Mouse (Mus musculus) intestine, embryonic 14.5 days (tissue): ENCODE results near the gene Rundc3a. TPM values are rescaled to one million over a fixed set of nuclear protein-coding genes. Genes with fewer than 3 reads are reported as not detected.

ENCODE experiments used
- ATAC-seq: fragments of 200-750 bp; cut with Nextera tagmentation; replicated peaks from 2 replicates; pipeline ENCODE4 v1.8.0; 2017; ENCODE audit warnings: low read depth, moderate number of reproducible peaks, moderate TSS enrichment, moderate library complexity; ENCODE audit not compliant: low FRiP score, low TSS enrichment
- DNase-seq: peaks from one replicate; pipeline ENCODE4 v3.0.0-alpha.2; 2018; ENCODE audit warnings: low spot score
- H3K27ac ChIP-seq: fragments of 300-500 bp; sonication (generic); 2 replicates; pipeline ENCODE4 v1.5.1; 2014; ENCODE audit warnings: low read depth, mild to moderate bottlenecking, control low read depth
- H3K27me3 ChIP-seq: fragments of 300-500 bp; sonication (generic); replicated peaks from 2 replicates; pipeline ENCODE4 v1.6.1; 2014; ENCODE audit warnings: low read length, control low read depth; ENCODE audit not compliant: control insufficient read depth, insufficient read depth
- H3K36me3 ChIP-seq: fragments of 300-500 bp; sonication (generic); 2 replicates; pipeline ENCODE4 v1.6.1; 2014; ENCODE audit warnings: low read length, control low read depth; ENCODE audit not compliant: control insufficient read depth, insufficient read depth
- H3K4me1 ChIP-seq: fragments of 300-500 bp; sonication (generic); replicated peaks from 2 replicates; pipeline ENCODE4 v1.6.1; 2014; ENCODE audit warnings: low read length, control low read depth, mixed read lengths; ENCODE audit not compliant: control insufficient read depth, insufficient read depth
- H3K4me2 ChIP-seq: fragments of 300-500 bp; sonication (generic); 2 replicates; pipeline ENCODE4 v1.6.1; 2014; ENCODE audit warnings: low read length
- H3K4me3 ChIP-seq: fragments of 300-500 bp; sonication (generic); 2 replicates; pipeline ENCODE4 v1.5.1; 2014; ENCODE audit warnings: low read depth, low read length, control low read depth, mixed read lengths
- H3K9ac ChIP-seq: fragments of 300-500 bp; sonication (generic); 2 replicates; pipeline ENCODE4 v1.6.1; 2014; ENCODE audit warnings: mild to moderate bottlenecking, low read length
- H3K9me3 ChIP-seq: fragments of 300-500 bp; sonication (generic); 2 replicates; pipeline ENCODE4 v1.6.1; 2016; ENCODE audit warnings: low read length, control low read depth; ENCODE audit not compliant: control insufficient read depth
- WGBS: fragments of 180-500 bp; shearing (Covaris S2); extraction: QIAGEN DNeasy Blood & Tissue Kit; methylation state at CpG from one replicate; pipeline ENCODE4 v1.1.7; 2014; 5-methylcytosine and 5-hydroxymethylcytosine counted together
- microRNA-seq: library from miRNA; unstranded; fragments of <30 nt; microRNA quantifications from one replicate; pipeline ENCODE4, GENCODE M21; 2016
- polyA plus RNA-seq: library from polyadenylated mRNA; unstranded; fragments of >200 nt; fragmentation: Nextera tagmentation; extraction: Ambion mirVana; gene quantifications from 2 replicates; pipeline ENCODE4 v1.2.1, GENCODE M21; 2014

The Rundc3a gene
- polyA plus RNA-seq, 1 experiment from 2014 or later: 10.0 TPM

DNA sequence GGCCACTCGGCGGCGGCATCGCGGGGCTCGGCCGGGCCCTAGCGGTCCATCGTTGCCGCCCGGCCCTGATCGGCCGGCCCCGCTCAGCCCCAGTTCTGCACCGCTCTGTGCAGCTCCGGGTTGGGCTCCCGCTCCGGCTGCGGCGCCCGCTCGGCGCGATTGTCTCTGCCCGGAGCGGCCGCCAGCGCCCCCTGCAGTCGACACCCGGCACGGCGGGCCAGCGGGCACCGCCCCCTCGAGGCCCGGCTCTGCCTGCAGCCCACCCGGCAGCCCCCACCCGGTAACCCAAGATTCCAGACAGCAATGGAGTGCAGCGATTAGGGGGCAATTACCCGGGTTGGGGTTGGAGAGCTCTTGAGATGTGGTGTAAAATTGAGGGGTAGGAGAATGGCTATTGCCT lies 54.3 kb downstream of the Rundc3a start, which contains the start of gene Fam171a2:
Gene Fam171a2, minus strand, starts transcription at position 186 of the 400 bp plus-strand sequence.
- H3K9me3 ChIP-seq: no peaks in the 10 kb centered on the region
- H3K4me2 ChIP-seq: peak within 1 kb of the TSS; percentile 75
- ATAC-seq: peak; percentile 72; the same call in 1 of the 2 replicates
- peak within 1 kb of the TSS; percentile 86 for H3K4me3 ChIP-seq
- peaks cover 4% of the 10 kb centered on the region; the same call in 1 of the 2 replicates for H3K27me3 ChIP-seq
- WGBS: 0% methylated on average over 33 of the region's 40 CpGs
- peak within 1 kb of the TSS; percentile 94 for H3K9ac ChIP-seq
- H3K36me3 ChIP-seq: peaks cover 2% of the 10 kb centered on the region; the same call in 1 of the 2 replicates
- peak within 1 kb of the TSS; percentile 90 for H3K27ac ChIP-seq
- peak; percentile 95 for DNase-seq
- H3K4me1 ChIP-seq: peaks cover 37% of the 10 kb centered on the region

DNA sequence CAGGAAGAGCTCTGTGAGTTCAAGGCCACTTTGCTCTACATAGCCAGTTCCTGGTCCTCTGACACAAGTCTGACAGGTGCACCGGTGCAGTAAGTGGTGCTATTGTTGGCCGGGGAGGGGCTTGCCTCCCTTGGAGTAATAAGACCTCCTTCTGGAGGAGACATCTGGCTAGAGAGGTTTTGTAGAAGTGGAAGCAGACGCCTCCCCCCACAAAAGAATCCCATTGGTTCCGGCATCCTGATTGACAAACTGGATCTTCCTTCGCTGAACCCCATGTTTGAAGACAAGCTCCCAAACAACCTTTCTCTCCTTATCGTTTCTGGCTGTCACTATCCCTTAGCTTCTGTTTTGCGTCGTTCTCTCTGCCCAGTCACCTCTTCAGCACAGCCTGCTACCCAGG lies 55.1 kb downstream of the Rundc3a start:
- Histone ChIP-seq H3K4me2 (no peak overlapping the region), H3K36me3 (no peaks in the 10 kb centered on the region), H3K4me1 (peaks cover 37% of the 10 kb centered on the region), H3K4me3 (no peak overlapping the region), H3K9me3 (no peaks in the 10 kb centered on the region), H3K27me3 (peaks cover 4% of the 10 kb centered on the region; the same call in 1 of the 2 replicates), H3K27ac (no peak overlapping the region), H3K9ac (no peak overlapping the region)
- DNase-seq (no peak), ATAC-seq (no peak)
- 13% methylated on average over 8 of the region's 8 CpGs for WGBS

DNA sequence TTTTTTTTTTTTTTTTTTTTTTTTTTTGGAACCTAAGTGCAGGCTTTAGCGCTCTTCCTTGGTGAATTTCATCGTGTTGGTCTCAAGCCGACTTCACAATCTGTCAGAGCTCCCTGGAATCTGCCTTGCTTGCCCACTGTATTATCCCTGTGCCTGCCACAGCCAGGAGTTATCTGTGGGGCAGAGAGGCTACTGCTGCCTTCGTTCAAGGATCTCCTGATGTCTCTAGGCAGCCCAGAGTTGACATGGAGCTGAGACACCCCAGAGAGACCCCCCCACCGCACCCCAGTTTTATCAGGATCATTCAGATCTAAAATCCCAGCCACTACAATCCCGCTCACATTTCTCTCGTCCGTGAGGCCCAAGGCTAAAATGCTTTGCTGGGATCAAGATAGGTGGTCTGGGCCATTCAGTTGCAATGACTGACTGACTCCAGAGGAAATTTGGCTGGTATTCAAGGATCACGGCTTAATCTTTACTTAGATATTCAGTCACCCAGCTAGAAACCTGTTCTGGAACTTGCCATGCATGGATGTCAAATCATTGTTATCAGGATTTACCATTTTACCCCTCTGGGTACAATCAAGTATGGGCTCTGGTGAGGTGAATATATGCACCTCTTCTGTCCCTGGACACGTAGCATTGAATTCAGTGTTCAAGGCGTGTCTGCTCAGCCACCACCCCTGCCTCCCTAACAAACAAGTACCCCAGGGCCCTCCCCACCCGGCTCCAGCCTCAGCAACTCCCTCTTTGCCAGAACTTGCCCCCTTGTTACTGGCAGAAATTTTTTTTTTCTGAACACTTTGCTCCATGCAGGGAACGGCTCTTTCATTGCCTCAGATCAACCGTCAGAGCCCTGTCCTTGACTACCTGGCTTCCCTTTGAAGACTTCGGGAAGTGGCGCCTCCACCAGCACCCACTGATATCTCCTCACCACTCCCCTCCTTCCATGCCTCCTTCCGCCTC lies 56.1 kb downstream of the Rundc3a start:
- Histone ChIP-seq H3K27me3 (peaks cover 4% of the 10 kb centered on the region; the same call in 1 of the 2 replicates), H3K9me3 (no peaks in the 10 kb centered on the region), H3K4me3 (no peak overlapping the region), H3K27ac (no peak overlapping the region), H3K4me1 (peaks cover 35% of the 10 kb centered on the region), H3K9ac (no peak overlapping the region), H3K36me3 (no peaks in the 10 kb centered on the region), H3K4me2 (no peak overlapping the region)
- no peak for DNase-seq
- 44% methylated on average over 17 of the region's 17 CpGs for WGBS
- ATAC-seq: no peak

Small RNAs within 50 kb of the gene (microRNA-seq; reads per million reads assigned to microRNA genes)
- gene Mir6930: not detected

Other genes starting within 250 kb of the Rundc3a start
- gene Nags, start 247.9 kb upstream of the Rundc3a start, polyA plus RNA-seq: 1.7 and 3.4 TPM in 2 replicates
- 22.6 and 27.1 TPM in 2 replicates for gene Tmem101, start 237.0 kb upstream of the Rundc3a start, polyA plus RNA-seq
- gene Lsm12, start 208.1 kb upstream of the Rundc3a start, polyA plus RNA-seq: 88.4 and 89.9 TPM in 2 replicates
- gene G6pc3, start 203.8 kb upstream of the Rundc3a start, polyA plus RNA-seq: 36.0 and 37.4 TPM in 2 replicates
- 45.4 and 53.2 TPM in 2 replicates for gene Hdac5, start 163.2 kb upstream of the Rundc3a start, polyA plus RNA-seq
- gene BC030867, start 144.5 kb upstream of the Rundc3a start, polyA plus RNA-seq: 16.5 and 16.6 TPM in 2 replicates
- 0.08 and 0.16 TPM in 2 replicates for gene Asb16, start 124.7 kb upstream of the Rundc3a start, polyA plus RNA-seq
- gene Tmub2, start 108.5 kb upstream of the Rundc3a start, polyA plus RNA-seq: 50.5 and 55.5 TPM in 2 replicates
- 17.5 and 18.1 TPM in 2 replicates for gene Atxn7l3, start 96.8 kb upstream of the Rundc3a start, polyA plus RNA-seq
- gene Ubtf, start 73.7 kb upstream of the Rundc3a start, polyA plus RNA-seq: 85.5 and 86.0 TPM in 2 replicates
- 1.8 and 2.8 TPM in 2 replicates for gene Slc4a1, start 27.2 kb upstream of the Rundc3a start, polyA plus RNA-seq
- gene Slc25a39, start 14.5 kb downstream of the Rundc3a start, polyA plus RNA-seq: 281 and 296 TPM in 2 replicates
- 115 and 116 TPM in 2 replicates for gene Grn, start 36.9 kb downstream of the Rundc3a start, polyA plus RNA-seq
- 4.5 and 4.7 TPM in 2 replicates for gene Fam171a2, start 54.3 kb downstream of the Rundc3a start, polyA plus RNA-seq
- 4.9 and 6.4 TPM in 2 replicates for gene Itga2b, start 76.7 kb downstream of the Rundc3a start, polyA plus RNA-seq
- gene Gpatch8, start 163.0 kb downstream of the Rundc3a start, polyA plus RNA-seq: 40.1 and 49.6 TPM in 2 replicates
- gene Gm11627, start 186.1 kb downstream of the Rundc3a start, polyA plus RNA-seq: 13.5 and 15.7 TPM in 2 replicates
- 20.4 and 21.9 TPM in 2 replicates for gene Fzd2, start 211.0 kb downstream of the Rundc3a start, polyA plus RNA-seq